Mouse (Mus musculus) midbrain, postnatal 0 days (tissue): ENCODE measurements around the gene Rps2. TPM values are rescaled to one million over a fixed set of nuclear protein-coding genes. Genes with fewer than 3 reads are reported as not detected.

Experiments used
- ATAC-seq: fragments of 200-750 bp; cut with Nextera tagmentation; 2 replicates; pipeline ENCODE4 v1.8.0; 2017; ENCODE audit warnings: moderate number of reproducible peaks, mild to moderate bottlenecking, moderate TSS enrichment, moderate library complexity; ENCODE audit not compliant: low FRiP score
- DNase-seq: peaks from one replicate; pipeline ENCODE4 v3.0.0-alpha.2; 2015; ENCODE audit warnings: low spot score
- H3K27ac ChIP-seq: fragments of 300-500 bp; sonication (generic); 2 replicates; pipeline ENCODE4 v1.5.1; 2014; ENCODE audit warnings: low read depth, mild to moderate bottlenecking, low read length, mixed read lengths
- H3K27me3 ChIP-seq: fragments of 300-500 bp; sonication (generic); 2 replicates; pipeline ENCODE4 v1.6.1; 2014; ENCODE audit warnings: low read length, control low read depth, mixed read lengths; ENCODE audit not compliant: insufficient read depth
- H3K36me3 ChIP-seq: fragments of 300-500 bp; sonication (generic); 2 replicates; pipeline ENCODE4 v1.6.1; 2014; ENCODE audit warnings: low read length, control low read depth, mixed read lengths; ENCODE audit not compliant: insufficient read depth
- H3K4me1 ChIP-seq: fragments of 300-500 bp; sonication (generic); 2 replicates; pipeline ENCODE4 v1.6.1; 2014; ENCODE audit warnings: mild to moderate bottlenecking, control low read depth, antibody characterized with exemption, low read length, mixed read lengths; ENCODE audit not compliant: insufficient read depth
- H3K4me2 ChIP-seq: fragments of 300-500 bp; sonication (generic); 2 replicates; pipeline ENCODE4 v1.6.1; 2014; ENCODE audit warnings: low read depth, mild to moderate bottlenecking, low read length, mixed read lengths; ENCODE audit not compliant: poor library complexity, severe bottlenecking
- H3K4me3 ChIP-seq: fragments of 300-500 bp; sonication (generic); 2 replicates; pipeline ENCODE4 v1.5.1; 2014; ENCODE audit warnings: low read depth, mild to moderate bottlenecking, low read length, moderate library complexity
- H3K9ac ChIP-seq: fragments of 300-500 bp; sonication (generic); replicated peaks from 2 replicates; pipeline ENCODE4 v1.6.1; 2014; ENCODE audit warnings: mild to moderate bottlenecking, low read length, moderate library complexity, mixed read lengths; ENCODE audit not compliant: poor library complexity, severe bottlenecking
- H3K9me3 ChIP-seq: fragments of 300-500 bp; sonication (generic); 2 replicates; pipeline ENCODE4 v1.6.1; 2016; ENCODE audit warnings: low read length, control low read depth
- CTCF ChIP-seq: IDR thresholded peaks from 2 replicates; pipeline ENCODE4 v1.5.1; 2016; ENCODE audit warnings: antibody characterized with exemption, mild to moderate bottlenecking
- WGBS: fragments of 180-500 bp; shearing (Covaris S2); extraction: QIAGEN DNeasy Blood & Tissue Kit; methylation state at CpG from one replicate; pipeline ENCODE4 v1.1.7; 2014; 5-methylcytosine and 5-hydroxymethylcytosine counted together
- polyA plus RNA-seq: library from polyadenylated mRNA; unstranded; fragments of >200 nt; fragmentation: Nextera tagmentation; extraction: Ambion mirVana; gene quantifications from 2 replicates; pipeline ENCODE4 v1.2.1, GENCODE M21; 2015
- total RNA-seq: library from RNA; depleted of rRNA; stranded (reverse); fragments of >200 nt; gene quantifications from 2 replicates; pipeline ENCODE4 v1.2.3, GENCODE M21; 2014

Gene Rps2
- total and polyA plus RNA-seq, 2 experiments from 2014 or later: 749 to 2,389 TPM

GRCm38 (mm10) chr17:24728184-24728583 lies 10.3 kb downstream of the Rps2 start:
- no peak for DNase-seq

GRCm38 (mm10) chr17:24729067-24729466 lies 11.2 kb downstream of the Rps2 start:
- no peak for TF ChIP-seq CTCF
- DNase-seq: no peak
- Histone ChIP-seq H3K36me3 (no peaks in the 10 kb centered on the region), H3K4me3 (no peak overlapping the region), H3K9ac (no peak overlapping the region), H3K27ac (no peak overlapping the region), H3K9me3 (no peaks in the 10 kb centered on the region), H3K4me1 (no peaks in the 10 kb centered on the region), H3K27me3 (no peaks in the 10 kb centered on the region), H3K4me2 (no peak overlapping the region)
- ATAC-seq: no peak
- WGBS: 81% methylated on average over 6 of the region's 6 CpGs

More at GRCm38 (mm10) chr17:24728184-24728583, 10.3 kb downstream of the Rps2 start:
- Histone ChIP-seq H3K4me2 (no peak overlapping the region), H3K27me3 (no peaks in the 10 kb centered on the region), H3K4me3 (no peak overlapping the region), H3K27ac (no peak overlapping the region), H3K9me3 (no peaks in the 10 kb centered on the region), H3K4me1 (no peaks in the 10 kb centered on the region), H3K36me3 (no peaks in the 10 kb centered on the region), H3K9ac (no peak overlapping the region)
- no peak for TF ChIP-seq CTCF
- no peak for ATAC-seq
- WGBS: 79% methylated on average over 17 of the region's 17 CpGs

GRCm38 (mm10) chr17:24730787-24731186 lies 12.9 kb downstream of the Rps2 start:
- ATAC-seq: no peak
- no peak for DNase-seq
- Histone ChIP-seq H3K36me3 (no peaks in the 10 kb centered on the region), H3K27me3 (no peaks in the 10 kb centered on the region), H3K9ac (no peak overlapping the region), H3K4me2 (no peak overlapping the region), H3K27ac (no peak overlapping the region), H3K4me1 (no peaks in the 10 kb centered on the region), H3K9me3 (no peaks in the 10 kb centered on the region), H3K4me3 (no peak overlapping the region)
- 81% methylated on average over 14 of the region's 14 CpGs for WGBS
- TF ChIP-seq CTCF: no peak

GRCm38 (mm10) chr17:24732233-24732935 lies 14.5 kb downstream of the Rps2 start:
- H3K4me3 ChIP-seq: no peak overlapping the region
- DNase-seq (no peak), ATAC-seq (no peak)
- no peak overlapping the region for H3K4me2 ChIP-seq
- H3K4me1 ChIP-seq: no peaks in the 10 kb centered on the region
- no peaks in the 10 kb centered on the region for H3K36me3 ChIP-seq
- TF ChIP-seq CTCF: no peak
- H3K27ac ChIP-seq: no peak overlapping the region
- H3K27me3 ChIP-seq: no peaks in the 10 kb centered on the region
- no peak overlapping the region for H3K9ac ChIP-seq
- H3K9me3 ChIP-seq: no peaks in the 10 kb centered on the region
- WGBS: 82% methylated on average over 12 of the region's 12 CpGs

GRCm38 (mm10) chr17:24733434-24734050 lies 15.6 kb downstream of the Rps2 start:
- Histone ChIP-seq H3K9me3 (no peaks in the 10 kb centered on the region), H3K9ac (no peak overlapping the region; the same call in 1 of the 2 replicates), H3K4me3 (no peak overlapping the region), H3K27ac (no peak overlapping the region), H3K36me3 (no peaks in the 10 kb centered on the region), H3K4me1 (no peaks in the 10 kb centered on the region), H3K4me2 (no peak overlapping the region), H3K27me3 (no peaks in the 10 kb centered on the region)
- no peak for ATAC-seq
- TF ChIP-seq CTCF: no peak
- WGBS: 90% methylated on average over 21 of the region's 21 CpGs
- no peak for DNase-seq

GRCm38 (mm10) chr17:24734513-24734912 lies 16.6 kb downstream of the Rps2 start:
- H3K27ac ChIP-seq: no peak overlapping the region
- no peaks in the 10 kb centered on the region for H3K27me3 ChIP-seq
- H3K4me2 ChIP-seq: no peak overlapping the region
- no peak for DNase-seq
- no peak overlapping the region for H3K9ac ChIP-seq
- 90% methylated on average over 1 of the region's 1 CpGs for WGBS
- peak; percentile 33; the same call in 1 of the 2 replicates for TF ChIP-seq CTCF
- no peaks in the 10 kb centered on the region for H3K4me1 ChIP-seq
- H3K9me3 ChIP-seq: no peaks in the 10 kb centered on the region
- H3K4me3 ChIP-seq: no peak overlapping the region
- ATAC-seq: no peak
- H3K36me3 ChIP-seq: no peaks in the 10 kb centered on the region
